Mouse (Mus musculus) spleen, adult 2 months (tissue): Measurements from ENCODE around the gene Tspan1.

Source experiments
- CTCF ChIP-seq: fragments of 200-500 bp; IDR thresholded peaks from 2 replicates; pipeline ENCODE4 v1.5.1; 2011; ENCODE audit warnings: mild to moderate bottlenecking, inconsistent platforms; ENCODE audit not compliant: insufficient read depth, insufficient read length, insufficient replicate concordance; ENCODE audit errors: extremely low read depth
- POLR2A ChIP-seq: fragments of 200-500 bp; IDR thresholded peaks from 2 replicates; pipeline ENCODE4 v1.6.1; 2011; ENCODE audit warnings: low read depth, low read length, inconsistent platforms

- no peak for TF ChIP-seq POLR2A
- TF ChIP-seq CTCF = no peak
Measured at GRCm38 (mm10) chr4:116182079-116182478, 14.7 kb upstream of the Tspan1 start.
